Mouse (Mus musculus) midbrain, postnatal 0 days (tissue): ENCODE measurements at regions not wholly inside any gene's neighbourhood (a gene's known extent, or its start where the extent isn't known, plus 50 kb on each side); places are given as distances from the start of the nearest gene placed in this dataset.

Experiments
- ATAC-seq: fragments of 200-750 bp; cut with Nextera tagmentation; 2 replicates; pipeline ENCODE4 v1.8.0; 2017; ENCODE audit warnings: moderate number of reproducible peaks, mild to moderate bottlenecking, moderate TSS enrichment, moderate library complexity; ENCODE audit not compliant: low FRiP score
- DNase-seq: peaks from one replicate; pipeline ENCODE4 v3.0.0-alpha.2; 2015; ENCODE audit warnings: low spot score
- H3K27ac ChIP-seq: fragments of 300-500 bp; sonication (generic); 2 replicates; pipeline ENCODE4 v1.5.1; 2014; ENCODE audit warnings: low read depth, mild to moderate bottlenecking, low read length, mixed read lengths
- H3K27me3 ChIP-seq: fragments of 300-500 bp; sonication (generic); 2 replicates; pipeline ENCODE4 v1.6.1; 2014; ENCODE audit warnings: low read length, control low read depth, mixed read lengths; ENCODE audit not compliant: insufficient read depth
- H3K36me3 ChIP-seq: fragments of 300-500 bp; sonication (generic); 2 replicates; pipeline ENCODE4 v1.6.1; 2014; ENCODE audit warnings: low read length, control low read depth, mixed read lengths; ENCODE audit not compliant: insufficient read depth
- H3K4me1 ChIP-seq: fragments of 300-500 bp; sonication (generic); 2 replicates; pipeline ENCODE4 v1.6.1; 2014; ENCODE audit warnings: mild to moderate bottlenecking, control low read depth, antibody characterized with exemption, low read length, mixed read lengths; ENCODE audit not compliant: insufficient read depth
- H3K4me2 ChIP-seq: fragments of 300-500 bp; sonication (generic); 2 replicates; pipeline ENCODE4 v1.6.1; 2014; ENCODE audit warnings: low read depth, mild to moderate bottlenecking, low read length, mixed read lengths; ENCODE audit not compliant: poor library complexity, severe bottlenecking
- H3K4me3 ChIP-seq: fragments of 300-500 bp; sonication (generic); 2 replicates; pipeline ENCODE4 v1.5.1; 2014; ENCODE audit warnings: low read depth, mild to moderate bottlenecking, low read length, moderate library complexity
- H3K9ac ChIP-seq: fragments of 300-500 bp; sonication (generic); replicated peaks from 2 replicates; pipeline ENCODE4 v1.6.1; 2014; ENCODE audit warnings: mild to moderate bottlenecking, low read length, moderate library complexity, mixed read lengths; ENCODE audit not compliant: poor library complexity, severe bottlenecking
- H3K9me3 ChIP-seq: fragments of 300-500 bp; sonication (generic); 2 replicates; pipeline ENCODE4 v1.6.1; 2016; ENCODE audit warnings: low read length, control low read depth
- CTCF ChIP-seq: IDR thresholded peaks from 2 replicates; pipeline ENCODE4 v1.5.1; 2016; ENCODE audit warnings: antibody characterized with exemption, mild to moderate bottlenecking
- WGBS: fragments of 180-500 bp; shearing (Covaris S2); extraction: QIAGEN DNeasy Blood & Tissue Kit; methylation state at CpG from one replicate; pipeline ENCODE4 v1.1.7; 2014; 5-methylcytosine and 5-hydroxymethylcytosine counted together

GRCm38 (mm10) chr17:88255744-88256598 is 184.5 kb upstream of the Foxn2 start:
- H3K4me3 ChIP-seq = peak overlapping the region; percentile 63
- peak; percentile 79 for ATAC-seq
- H3K9me3 ChIP-seq = no peaks in the 10 kb centered on the region
- DNase-seq = peak; percentile 95
- WGBS = under 1% methylated on average over 39 of the region's 40 CpGs
- H3K4me1 ChIP-seq = peaks cover 6% of the 10 kb centered on the region
- H3K9ac ChIP-seq = peak overlapping the region; percentile 93
- H3K27me3 ChIP-seq = no peaks in the 10 kb centered on the region
- TF ChIP-seq CTCF = peak; percentile 92
- peak overlapping the region; percentile 96 for H3K27ac ChIP-seq
- H3K4me2 ChIP-seq = peak overlapping the region; percentile 94
- H3K36me3 ChIP-seq = no peaks in the 10 kb centered on the region

GRCm38 (mm10) chr17:88256599-88257544 is 183.6 kb upstream of the Foxn2 start:
- under 1% methylated on average over 18 of the region's 18 CpGs for WGBS
- peak overlapping the region; percentile 96 for H3K27ac ChIP-seq
- H3K9me3 ChIP-seq = no peaks in the 10 kb centered on the region
- H3K4me1 ChIP-seq = peaks cover 3% of the 10 kb centered on the region
- TF ChIP-seq CTCF = peak; percentile 85
- no peaks in the 10 kb centered on the region for H3K36me3 ChIP-seq
- DNase-seq (peak; percentile 91), ATAC-seq (peak; percentile 69)
- peak overlapping the region; percentile 63 for H3K4me3 ChIP-seq
- H3K4me2 ChIP-seq = peak overlapping the region; percentile 94
- no peaks in the 10 kb centered on the region for H3K27me3 ChIP-seq
- peak overlapping the region; percentile 93 for H3K9ac ChIP-seq

GRCm38 (mm10) chr17:88258361-88258796 is 182.1 kb upstream of the Foxn2 start:
- peak; percentile 29 for TF ChIP-seq CTCF
- 84% methylated on average over 11 of the region's 11 CpGs for WGBS
- DNase-seq (no peak), ATAC-seq (no peak)
- Histone ChIP-seq H3K27me3 (no peaks in the 10 kb centered on the region), H3K27ac (no peak overlapping the region), H3K4me3 (no peak overlapping the region), H3K9ac (no peak overlapping the region), H3K4me2 (no peak overlapping the region), H3K36me3 (no peaks in the 10 kb centered on the region), H3K9me3 (no peaks in the 10 kb centered on the region), H3K4me1 (peaks cover 3% of the 10 kb centered on the region)

GRCm38 (mm10) chr17:88260176-88260575 is 180.3 kb upstream of the Foxn2 start:
- Histone ChIP-seq H3K4me2 (no peak overlapping the region), H3K9ac (no peak overlapping the region), H3K27me3 (no peaks in the 10 kb centered on the region), H3K4me3 (no peak overlapping the region), H3K4me1 (peaks cover 3% of the 10 kb centered on the region), H3K27ac (no peak overlapping the region), H3K36me3 (no peaks in the 10 kb centered on the region), H3K9me3 (no peaks in the 10 kb centered on the region)
- WGBS = 92% methylated on average over 7 of the region's 7 CpGs
- TF ChIP-seq CTCF = no peak
- DNase-seq = no peak
- ATAC-seq = no peak

GRCm38 (mm10) chr17:88260826-88261225 is 179.7 kb upstream of the Foxn2 start:
- Histone ChIP-seq H3K4me1 (no peaks in the 10 kb centered on the region; the same call in 1 of the 2 replicates), H3K36me3 (no peaks in the 10 kb centered on the region), H3K4me2 (no peak overlapping the region), H3K9me3 (no peaks in the 10 kb centered on the region), H3K4me3 (no peak overlapping the region), H3K27me3 (no peaks in the 10 kb centered on the region), H3K9ac (no peak overlapping the region), H3K27ac (no peak overlapping the region)
- WGBS = 57% methylated on average over 6 of the region's 6 CpGs
- no peak for DNase-seq
- no peak for ATAC-seq
- no peak for TF ChIP-seq CTCF
